Mouse (Mus musculus) stomach, postnatal 0 days (tissue): ENCODE measurements at regions not wholly inside any gene's neighbourhood (a gene's known extent, or its start where the extent isn't known, plus 50 kb on each side); places are given as distances from the start of the nearest gene placed in this dataset.

Experiments used
- ATAC-seq: fragments of 200-750 bp; cut with Nextera tagmentation; 2 replicates; pipeline ENCODE4 v1.8.0; 2017; ENCODE audit not compliant: low FRiP score, low TSS enrichment
- DNase-seq: peaks from one replicate; pipeline ENCODE4 v3.0.0-alpha.2; 2016; ENCODE audit warnings: low spot score
- H3K27ac ChIP-seq: fragments of 300-500 bp; sonication (generic); replicated peaks from 2 replicates; pipeline ENCODE4 v1.5.1; 2014; ENCODE audit warnings: mild to moderate bottlenecking, control low read depth
- H3K27me3 ChIP-seq: fragments of 300-500 bp; sonication (generic); 2 replicates; pipeline ENCODE4 v1.6.1; 2014; ENCODE audit warnings: low read length; ENCODE audit not compliant: control insufficient read depth, insufficient read depth
- H3K36me3 ChIP-seq: fragments of 300-500 bp; sonication (generic); 2 replicates; pipeline ENCODE4 v1.6.1; 2014; ENCODE audit warnings: low read length, mixed read lengths; ENCODE audit not compliant: control insufficient read depth, insufficient read depth
- H3K4me1 ChIP-seq: fragments of 300-500 bp; sonication (generic); replicated peaks from 2 replicates; pipeline ENCODE4 v1.6.1; 2014; ENCODE audit warnings: antibody characterized with exemption; ENCODE audit not compliant: control insufficient read depth, insufficient read depth
- H3K4me2 ChIP-seq: fragments of 300-500 bp; sonication (generic); replicated peaks from 2 replicates; pipeline ENCODE4 v1.6.1; 2014; ENCODE audit warnings: low read depth, mild to moderate bottlenecking, control low read depth, moderate library complexity
- H3K4me3 ChIP-seq: fragments of 300-500 bp; sonication (generic); 2 replicates; pipeline ENCODE4 v1.5.1; 2014; ENCODE audit warnings: low read depth, low read length, control low read depth
- H3K9ac ChIP-seq: fragments of 300-500 bp; sonication (generic); 2 replicates; pipeline ENCODE4 v1.6.1; 2014; ENCODE audit warnings: mild to moderate bottlenecking, low read length, control low read depth, mixed read lengths
- H3K9me3 ChIP-seq: fragments of 300-500 bp; sonication (generic); 2 replicates; pipeline ENCODE4 v1.6.1; 2016; ENCODE audit warnings: low read length; ENCODE audit not compliant: control insufficient read depth
- CTCF ChIP-seq: IDR thresholded peaks from 2 replicates; pipeline ENCODE4 v1.5.1; 2016; ENCODE audit warnings: antibody characterized with exemption, low read depth, mild to moderate bottlenecking, moderate library complexity
- EP300 ChIP-seq: optimal IDR thresholded peaks from 2 replicates; pipeline ENCODE3; 2016; ENCODE audit warnings: antibody characterized with exemption
- whole genome bisulfite sequencing: fragments of 180-500 bp; shearing (Covaris S2); extraction: QIAGEN DNeasy Blood & Tissue Kit; methylation state at CpG from one replicate; pipeline ENCODE4 v1.1.7; 2014; 5-methylcytosine and 5-hydroxymethylcytosine counted together

DNA sequence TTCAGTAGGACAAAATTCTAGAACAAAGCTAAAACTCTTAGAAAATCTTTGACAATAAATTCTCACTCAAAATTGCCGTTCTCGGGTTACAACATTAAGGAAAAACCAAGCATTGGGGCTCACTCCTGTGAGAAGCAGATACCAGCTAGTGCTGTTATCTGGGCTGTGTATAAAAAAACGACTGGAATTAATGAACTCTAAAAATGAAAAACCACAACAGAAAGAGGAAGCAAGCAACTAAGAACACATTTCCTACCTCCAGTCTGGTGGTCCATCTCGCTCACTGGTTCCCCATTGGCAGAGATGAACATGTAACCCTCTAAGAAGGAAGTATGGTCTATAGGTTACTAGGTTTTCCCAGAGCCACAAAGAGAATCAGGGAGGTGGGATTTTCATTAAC is 824.9 kb upstream of the 2610301B20Rik start:
- Histone ChIP-seq H3K36me3 (no peaks in the 10 kb centered on the region), H3K27ac (no peak overlapping the region), H3K9ac (no peak overlapping the region), H3K27me3 (no peaks in the 10 kb centered on the region), H3K4me2 (no peak overlapping the region), H3K9me3 (no peaks in the 10 kb centered on the region), H3K4me3 (no peak overlapping the region), H3K4me1 (no peaks in the 10 kb centered on the region)
- WGBS, result 57% methylated on average over 4 of the region's 4 CpGs
- ATAC-seq, result no peak
- no peak for DNase-seq
- no peak for TF ChIP-seq EP300

DNA sequence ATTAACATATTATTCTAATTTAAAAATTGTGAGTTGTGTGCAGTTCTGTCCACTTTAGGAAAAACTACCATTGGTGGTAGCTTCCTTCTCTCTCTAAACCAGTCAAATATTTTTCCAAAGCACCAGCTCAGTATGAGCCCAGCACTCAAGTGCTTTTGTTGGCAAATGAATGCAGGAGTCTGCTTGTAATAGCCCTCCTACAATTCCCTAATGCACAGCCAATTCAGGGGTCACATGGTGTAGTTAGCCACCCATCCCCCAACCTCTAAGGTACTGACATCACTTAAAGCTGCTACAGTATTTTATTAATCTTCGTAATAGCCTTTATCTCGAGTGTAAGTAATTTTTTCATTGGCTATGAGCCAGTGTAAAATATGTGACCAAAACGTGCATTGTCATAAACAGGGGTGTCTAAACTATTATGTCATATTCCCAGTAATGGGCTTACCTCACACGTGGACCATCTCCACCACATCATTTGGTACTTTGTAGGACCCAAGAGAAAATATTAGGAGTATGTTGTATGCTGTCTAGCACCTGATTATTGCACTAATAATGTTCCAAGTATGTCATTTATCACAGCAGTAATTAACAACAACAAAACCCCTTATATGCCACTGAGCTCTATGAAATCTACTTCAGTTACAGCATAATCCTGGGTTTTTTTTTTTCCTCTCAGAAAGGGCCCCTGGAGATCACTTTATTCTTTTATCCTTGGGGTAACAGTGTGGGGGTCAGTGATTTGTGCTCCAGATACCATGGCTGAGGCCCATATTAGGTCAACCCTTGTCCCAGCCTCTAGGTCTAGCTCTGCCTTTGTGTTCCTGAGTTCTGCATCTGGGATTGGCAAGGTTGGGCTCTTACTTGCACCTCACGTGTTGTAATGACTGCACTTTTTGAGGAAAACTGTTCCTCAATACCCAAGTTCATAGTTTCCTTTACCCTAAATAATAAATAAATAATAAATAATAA is 822.7 kb upstream of the 2610301B20Rik start:
- ATAC-seq (no peak), DNase-seq (no peak)
- no peak for TF ChIP-seq CTCF
- no peak for TF ChIP-seq EP300
- Histone ChIP-seq H3K4me2 (no peak overlapping the region), H3K27ac (no peak overlapping the region), H3K27me3 (no peaks in the 10 kb centered on the region), H3K9me3 (no peaks in the 10 kb centered on the region), H3K4me1 (no peaks in the 10 kb centered on the region), H3K36me3 (no peaks in the 10 kb centered on the region), H3K4me3 (no peak overlapping the region), H3K9ac (no peak overlapping the region)
- 59% methylated on average over 5 of the region's 5 CpGs for WGBS

DNA sequence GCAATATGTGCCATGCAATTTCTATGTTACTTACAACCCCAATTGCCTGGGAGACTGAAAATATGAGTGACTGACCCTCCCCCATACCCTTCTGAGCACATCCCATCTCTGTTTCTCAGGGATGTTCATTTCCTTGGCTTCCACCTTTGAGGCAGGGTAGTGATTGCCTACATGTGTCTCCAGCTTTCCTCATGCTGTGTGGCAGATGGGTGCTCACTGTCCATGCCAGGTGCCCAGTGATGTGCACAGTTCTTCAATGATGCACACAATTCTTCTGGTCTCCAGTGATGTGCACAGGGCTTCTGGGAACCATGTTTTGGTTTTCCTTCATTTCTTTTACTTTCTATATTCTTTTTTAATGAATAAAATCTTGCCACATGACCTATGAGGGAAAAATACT is 821.4 kb upstream of the 2610301B20Rik start:
- TF ChIP-seq EP300 (no peak), CTCF (no peak)
- H3K27ac ChIP-seq, result no peak overlapping the region

DNA sequence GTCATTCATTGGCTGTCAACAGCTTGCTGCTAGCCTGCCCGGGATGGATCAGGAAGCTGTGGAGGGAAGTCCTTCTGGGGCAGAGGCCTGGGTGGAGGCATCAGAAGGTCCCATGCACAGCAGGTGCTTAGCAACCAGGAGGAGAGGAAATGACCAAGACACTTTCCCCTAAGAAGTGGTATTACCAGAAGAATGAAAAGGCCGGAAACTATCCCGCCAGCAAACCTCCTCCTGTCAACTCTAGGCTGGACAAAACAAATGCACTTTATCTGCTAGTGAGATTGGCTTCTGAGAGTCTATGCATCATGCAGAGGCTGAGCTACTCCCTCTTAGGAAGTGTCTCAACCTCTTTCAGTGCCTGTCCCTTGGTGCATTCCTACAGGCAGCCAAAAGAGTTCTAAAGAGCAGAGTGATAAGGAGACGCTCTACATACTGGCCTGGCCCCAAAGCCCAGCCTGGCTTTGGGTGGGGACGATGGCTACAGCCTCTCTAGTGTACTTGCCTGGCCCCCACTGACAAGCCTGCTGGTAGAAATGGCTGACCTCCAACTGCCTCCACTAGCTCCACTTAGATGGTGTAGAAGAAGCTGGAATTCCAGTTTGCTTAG is 801.7 kb upstream of the 2610301B20Rik start:
- Histone ChIP-seq H3K4me3 (no peak overlapping the region), H3K9ac (no peak overlapping the region), H3K4me1 (no peaks in the 10 kb centered on the region), H3K27ac (no peak overlapping the region), H3K4me2 (no peak overlapping the region), H3K36me3 (no peaks in the 10 kb centered on the region), H3K27me3 (no peaks in the 10 kb centered on the region), H3K9me3 (no peaks in the 10 kb centered on the region)
- no peak for TF ChIP-seq EP300
- no peak for TF ChIP-seq CTCF
- ATAC-seq (no peak), DNase-seq (no peak)
- WGBS, result 70% methylated on average over 5 of the region's 5 CpGs

More for the DNA sequence above, 821.4 kb upstream of the 2610301B20Rik start:
- Histone ChIP-seq H3K4me2 (no peak overlapping the region), H3K27me3 (no peaks in the 10 kb centered on the region), H3K4me3 (no peak overlapping the region), H3K4me1 (no peaks in the 10 kb centered on the region), H3K9me3 (no peaks in the 10 kb centered on the region), H3K9ac (no peak overlapping the region), H3K36me3 (no peaks in the 10 kb centered on the region)
- ATAC-seq, result no peak
- DNase-seq, result no peak

DNA sequence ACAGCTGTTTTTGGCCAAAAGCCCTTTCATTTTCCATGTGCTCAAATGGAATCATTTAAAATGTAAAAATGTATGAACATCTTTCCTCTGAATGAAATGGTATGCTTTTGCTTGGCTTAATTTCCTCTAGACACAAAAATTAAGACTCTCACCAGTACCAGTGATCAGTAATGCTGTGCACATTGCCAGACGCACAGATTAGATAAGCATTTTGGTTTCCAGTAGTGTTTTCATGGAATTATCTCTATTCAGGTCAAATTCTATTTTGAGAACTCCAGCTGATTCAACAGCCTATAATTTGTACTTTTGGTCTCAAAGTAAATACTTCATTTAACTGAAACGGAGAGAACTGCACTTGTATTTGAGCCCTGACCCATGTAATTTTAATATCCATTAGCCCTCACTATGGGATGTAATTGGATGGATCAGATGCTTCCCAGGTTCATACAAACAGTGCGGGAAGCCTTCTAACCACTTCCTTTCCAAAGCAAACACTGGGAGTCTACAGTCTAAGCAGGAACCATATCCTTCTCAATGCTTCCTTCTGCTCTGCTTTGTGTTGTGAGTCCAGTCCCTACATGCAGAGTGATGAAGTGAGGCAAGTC is 794.6 kb upstream of the 2610301B20Rik start:
- Histone ChIP-seq H3K4me3 (no peak overlapping the region), H3K9ac (no peak overlapping the region), H3K27ac (no peak overlapping the region), H3K9me3 (no peaks in the 10 kb centered on the region), H3K4me2 (no peak overlapping the region), H3K4me1 (no peaks in the 10 kb centered on the region), H3K27me3 (no peaks in the 10 kb centered on the region), H3K36me3 (no peaks in the 10 kb centered on the region)
- TF ChIP-seq CTCF, result no peak
- no peak for TF ChIP-seq EP300
- WGBS, result 42% methylated on average over 3 of the region's 3 CpGs
- ATAC-seq (no peak), DNase-seq (no peak)

DNA sequence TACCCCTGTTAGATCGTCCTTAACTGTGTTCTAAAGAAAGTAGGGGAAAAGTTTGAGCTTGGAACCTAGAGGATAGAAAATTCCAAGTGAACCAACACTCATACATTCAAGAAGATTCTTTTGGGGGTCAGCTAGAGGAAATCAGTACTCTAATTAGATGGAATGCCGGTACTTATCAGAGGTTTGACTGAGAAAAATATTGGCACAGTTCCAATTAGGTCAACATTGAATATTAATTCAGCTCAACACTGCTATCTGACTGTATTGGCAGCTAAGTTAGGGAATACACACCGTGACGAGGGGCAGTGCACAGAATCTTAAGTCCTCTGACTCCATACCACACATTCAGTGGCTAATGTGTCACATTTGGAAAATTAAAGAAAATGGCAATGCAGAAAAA is 759.5 kb upstream of the 2610301B20Rik start:
- WGBS, result 47% methylated on average over 4 of the region's 4 CpGs
- H3K9ac ChIP-seq, result no peak overlapping the region
- no peaks in the 10 kb centered on the region for H3K9me3 ChIP-seq
- TF ChIP-seq CTCF (no peak), EP300 (no peak)
- H3K4me1 ChIP-seq, result no peaks in the 10 kb centered on the region
- no peak overlapping the region for H3K4me2 ChIP-seq
- H3K4me3 ChIP-seq, result no peak overlapping the region
- H3K27me3 ChIP-seq, result no peaks in the 10 kb centered on the region
- ATAC-seq (no peak), DNase-seq (no peak)
- H3K36me3 ChIP-seq, result no peaks in the 10 kb centered on the region
- no peak overlapping the region for H3K27ac ChIP-seq
